Mouse (Mus musculus) spleen, adult 2 months (tissue): ENCODE measurements around the gene Prdm13. TPM values are rescaled to one million over a fixed set of nuclear protein-coding genes. Genes with fewer than 3 reads are reported as not detected.

Experiments
- DNase-seq, 2 experiments: peaks; one replicate each; pipeline versions ENCODE4 v3.0.0 to v3.0.0-alpha.2; 2012 to 2021; ENCODE audit warnings: low spot score in 2 of 2, low read depth in 1 of 2
- H3K27ac ChIP-seq: fragments of 200-500 bp; 2 replicates; pipeline ENCODE4 v1.5.1; 2012; ENCODE audit warnings: low read length, inconsistent platforms; ENCODE audit not compliant: insufficient read depth
- H3K27me3 ChIP-seq: fragments of 200-500 bp; 2 replicates; pipeline ENCODE4 v1.6.1; 2012; ENCODE audit warnings: mild to moderate bottlenecking, moderate library complexity, low read length, inconsistent platforms; ENCODE audit not compliant: control insufficient read depth, insufficient read depth
- H3K36me3 ChIP-seq: fragments of 200-500 bp; 2 replicates; pipeline ENCODE4 v1.6.1; 2012; ENCODE audit warnings: mild to moderate bottlenecking, low read length, inconsistent platforms; ENCODE audit not compliant: control insufficient read depth, insufficient read depth
- H3K4me1 ChIP-seq: fragments of 200-500 bp; 2 replicates; pipeline ENCODE4 v1.6.1; 2011; ENCODE audit warnings: inconsistent platforms; ENCODE audit not compliant: control insufficient read depth, insufficient read depth, insufficient read length
- H3K4me3 ChIP-seq: fragments of 200-500 bp; 2 replicates; pipeline ENCODE4 v1.5.1; 2011; ENCODE audit warnings: mild to moderate bottlenecking, inconsistent platforms; ENCODE audit not compliant: insufficient read depth, insufficient read length; ENCODE audit errors: extremely low read depth
- CTCF ChIP-seq: fragments of 200-500 bp; IDR thresholded peaks from 2 replicates; pipeline ENCODE4 v1.5.1; 2011; ENCODE audit warnings: mild to moderate bottlenecking, inconsistent platforms; ENCODE audit not compliant: insufficient read depth, insufficient read length, insufficient replicate concordance; ENCODE audit errors: extremely low read depth
- POLR2A ChIP-seq: fragments of 200-500 bp; IDR thresholded peaks from 2 replicates; pipeline ENCODE4 v1.6.1; 2011; ENCODE audit warnings: low read depth, low read length, inconsistent platforms
- WGBS: fragments of 180-500 bp; shearing (Covaris S2); methylation state at CpG from one replicate; pipeline ENCODE4 v1.1.7; 2018; 5-methylcytosine and 5-hydroxymethylcytosine counted together
- polyA plus RNA-seq: library from polyadenylated mRNA; depleted of rRNA; stranded (reverse); fragments of >200 nt; gene quantifications from 2 replicates; pipeline ENCODE4 v1.2.3, GENCODE M21; 2012; rRNA removed

Gene Prdm13
- polyA plus RNA-seq, result not detected in 2 replicates

GRCm38 (mm10) chr4:21685595-21686091, at the start of gene Prdm13:
Gene Prdm13 (minus strand): TSS chr4:21685963.
- Histone ChIP-seq H3K4me1 (peaks cover 6% of the 10 kb centered on the region; the same call in 1 of the 2 replicates), H3K4me3 (no peak within 1 kb of the TSS), H3K36me3 (no peaks in the 10 kb centered on the region), H3K27me3 (peaks cover 23% of the 10 kb centered on the region), H3K27ac (no peak within 1 kb of the TSS)
- TF ChIP-seq CTCF (no peak), POLR2A (no peak)
- DNase-seq, result no peak
- WGBS, result 6% methylated on average over 38 of the region's 38 CpGs

GRCm38 (mm10) chr4:21727615-21728165, 41.9 kb upstream of the Prdm13 start, which contains the start of gene Ccnc:
Gene Ccnc (plus strand): TSS chr4:21727701.
- WGBS, result under 1% methylated on average over 37 of the region's 37 CpGs
- no peaks in the 10 kb centered on the region; the same call in 1 of the 2 replicates for H3K27me3 ChIP-seq
- peak; percentile 76 to 84 for DNase-seq
- peak within 1 kb of the TSS; percentile 84 for H3K4me3 ChIP-seq
- TF ChIP-seq CTCF (no peak), POLR2A (peak; percentile 75)
- peaks cover 2% of the 10 kb centered on the region for H3K36me3 ChIP-seq
- no peaks in the 10 kb centered on the region; the same call in 1 of the 2 replicates for H3K4me1 ChIP-seq
- H3K27ac ChIP-seq, result peak within 1 kb of the TSS; percentile 65

- Histone ChIP-seq H3K4me1 (no peaks in the 10 kb centered on the region; the same call in 1 of the 2 replicates), H3K27me3 (no peaks in the 10 kb centered on the region; the same call in 1 of the 2 replicates), H3K36me3 (0 out of 2 replicates have a peak, but pooled peaks cover 1% of the 10 kb centered on the region), H3K4me3 (peak overlapping the region; percentile 84), H3K27ac (peak overlapping the region; percentile 65; the same call in 1 of the 2 replicates)
- WGBS, result 1% methylated on average over 22 of the region's 22 CpGs
- TF ChIP-seq CTCF, result peak; percentile 12; the same call in 1 of the 2 replicates
- TF ChIP-seq POLR2A, result no peak
- DNase-seq, result peak; percentile 11 to 52
Observed at GRCm38 (mm10) chr4:21726912-21727614, 41.3 kb upstream of the Prdm13 start.

- Histone ChIP-seq H3K36me3 (no peaks in the 10 kb centered on the region), H3K27me3 (no peaks in the 10 kb centered on the region; the same call in 1 of the 2 replicates), H3K4me3 (no peak overlapping the region), H3K4me1 (no peaks in the 10 kb centered on the region), H3K27ac (no peak overlapping the region)
- TF ChIP-seq POLR2A (no peak), CTCF (no peak)
- 63% methylated on average over 7 of the region's 7 CpGs for WGBS
- no peak for DNase-seq
Observed at GRCm38 (mm10) chr4:21722752-21723334, 37.1 kb upstream of the Prdm13 start.

GRCm38 (mm10) chr4:21712147-21712546, 26.4 kb upstream of the Prdm13 start:
- TF ChIP-seq CTCF (no peak), POLR2A (no peak)
- 4% methylated on average over 13 of the region's 13 CpGs for WGBS
- H3K27ac ChIP-seq, result no peak overlapping the region
- no peaks in the 10 kb centered on the region for H3K4me1 ChIP-seq
- no peaks in the 10 kb centered on the region for H3K27me3 ChIP-seq
- no peak overlapping the region for H3K4me3 ChIP-seq
- DNase-seq, result peak; percentile 23 to 46
- H3K36me3 ChIP-seq, result no peaks in the 10 kb centered on the region

- Histone ChIP-seq H3K36me3 (no peaks in the 10 kb centered on the region), H3K27me3 (no peaks in the 10 kb centered on the region; the same call in 1 of the 2 replicates), H3K4me3 (no peak overlapping the region), H3K4me1 (no peaks in the 10 kb centered on the region), H3K27ac (no peak overlapping the region)
- TF ChIP-seq CTCF (no peak), POLR2A (no peak)
- 53% methylated on average over 1 of the region's 1 CpGs for WGBS
- DNase-seq, result no peak
Observed at GRCm38 (mm10) chr4:21705046-21705445, 19.3 kb upstream of the Prdm13 start.
